Mouse (Mus musculus): Measurements from ENCODE around the gene Pde4d.

DNA sequence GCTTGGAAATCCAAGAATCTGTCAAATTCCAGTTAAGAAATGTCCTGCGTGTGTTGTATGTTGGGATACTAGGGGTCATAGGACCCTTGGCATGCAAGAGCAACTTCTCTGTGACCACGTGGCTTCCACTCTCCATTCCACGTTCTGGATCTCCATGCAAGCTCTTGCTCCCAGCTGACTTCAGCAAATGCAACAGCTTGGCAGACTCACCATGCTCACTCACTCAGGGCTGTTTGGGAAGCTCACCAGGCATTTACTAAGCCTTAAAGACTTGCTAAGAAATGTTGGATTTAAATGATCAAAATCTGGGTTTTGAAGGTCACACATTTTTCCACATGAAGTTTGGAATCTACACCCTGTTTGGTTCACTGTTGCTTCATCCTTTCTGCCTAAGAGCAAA is 1552.3 kb downstream of the Pde4d start:
- TF ChIP-seq CTCF (IDR thresholded peaks at IDR 0.05; ENCODE audit: extremely low read depth, insufficient read depth, low read length) (no peak), POLR2A (IDR thresholded peaks at IDR 0.05; ENCODE audit: extremely low read depth, insufficient read depth, low read length) (no peak)
